Mouse (Mus musculus) kidney, postnatal 0 days (tissue): Measurements from ENCODE around the gene Gm20388. TPM values are rescaled to one million over a fixed set of nuclear protein-coding genes. Genes with fewer than 3 reads are reported as not detected.

Experiments
- ATAC-seq: fragments of 200-750 bp; cut with Nextera tagmentation; replicated peaks from 2 replicates; pipeline ENCODE4 v1.8.0; 2017; ENCODE audit warnings: low read depth, moderate number of reproducible peaks, moderate TSS enrichment, moderate library complexity; ENCODE audit not compliant: low FRiP score
- DNase-seq: peaks from one replicate; pipeline ENCODE4 v3.0.0-alpha.2; 2016; ENCODE audit warnings: low spot score
- H3K27ac ChIP-seq: fragments of 300-500 bp; sonication (generic); 2 replicates; pipeline ENCODE4 v1.5.1; 2014; ENCODE audit warnings: mild to moderate bottlenecking
- H3K27me3 ChIP-seq: fragments of 300-500 bp; sonication (generic); 2 replicates; pipeline ENCODE4 v1.6.1; 2014; ENCODE audit warnings: low read length, mixed read lengths; ENCODE audit not compliant: insufficient read depth
- H3K36me3 ChIP-seq: fragments of 300-500 bp; sonication (generic); 2 replicates; pipeline ENCODE4 v1.6.1; 2014; ENCODE audit warnings: low read length, mixed read lengths; ENCODE audit not compliant: insufficient read depth
- H3K4me1 ChIP-seq: fragments of 300-500 bp; sonication (generic); replicated peaks from 2 replicates; pipeline ENCODE4 v1.6.1; 2014; ENCODE audit warnings: antibody characterized with exemption, low read length, mixed read lengths; ENCODE audit not compliant: insufficient read depth
- H3K4me2 ChIP-seq: fragments of 300-500 bp; sonication (generic); 2 replicates; pipeline ENCODE4 v1.6.1; 2014; ENCODE audit warnings: mild to moderate bottlenecking, low read length, moderate library complexity, mixed read lengths
- H3K4me3 ChIP-seq: fragments of 300-500 bp; sonication (generic); replicated peaks from 2 replicates; pipeline ENCODE4 v1.5.1; 2014; ENCODE audit warnings: low read depth, low read length
- H3K9ac ChIP-seq: fragments of 300-500 bp; sonication (generic); 2 replicates; pipeline ENCODE4 v1.6.1; 2014; ENCODE audit warnings: low read depth, low read length
- H3K9me3 ChIP-seq: fragments of 300-500 bp; sonication (generic); replicated peaks from 2 replicates; pipeline ENCODE4 v1.6.1; 2016; ENCODE audit warnings: low read length, inconsistent platforms, mixed read lengths
- CTCF ChIP-seq: IDR thresholded peaks from 2 replicates; pipeline ENCODE4 v1.5.1; 2016; ENCODE audit warnings: antibody characterized with exemption, low read depth, mild to moderate bottlenecking, moderate library complexity
- WGBS: fragments of 180-500 bp; shearing (Covaris S2); extraction: QIAGEN DNeasy Blood & Tissue Kit; methylation state at CpG from one replicate; pipeline ENCODE4 v1.1.7; 2014; 5-methylcytosine and 5-hydroxymethylcytosine counted together
- polyA plus RNA-seq: library from polyadenylated mRNA; unstranded; fragments of >200 nt; fragmentation: Nextera tagmentation; extraction: Ambion mirVana; gene quantifications from 2 replicates; pipeline ENCODE4 v1.2.1, GENCODE M21; 2015

The Gm20388 gene
- polyA plus RNA-seq, 1 experiment from 2014 or later = not detected

GRCm38 (mm10) chr8:122705901-122706561, 2795.4 kb downstream of the Gm20388 start:
- Histone ChIP-seq H3K36me3 (no peaks in the 10 kb centered on the region), H3K9me3 (no peaks in the 10 kb centered on the region), H3K27me3 (no peaks in the 10 kb centered on the region), H3K27ac (no peak overlapping the region), H3K4me1 (no peaks in the 10 kb centered on the region), H3K9ac (no peak overlapping the region), H3K4me2 (no peak overlapping the region), H3K4me3 (no peak overlapping the region)
- no peak for ATAC-seq
- WGBS = 45% methylated on average over 12 of the region's 12 CpGs
- no peak for TF ChIP-seq CTCF
- peak; percentile 19 for DNase-seq

GRCm38 (mm10) chr8:122707184-122707583, 2796.5 kb downstream of the Gm20388 start:
- no peak for TF ChIP-seq CTCF
- Histone ChIP-seq H3K36me3 (no peaks in the 10 kb centered on the region), H3K27ac (no peak overlapping the region), H3K4me2 (no peak overlapping the region), H3K9ac (no peak overlapping the region), H3K4me3 (no peak overlapping the region), H3K9me3 (no peaks in the 10 kb centered on the region), H3K4me1 (no peaks in the 10 kb centered on the region), H3K27me3 (no peaks in the 10 kb centered on the region)
- ATAC-seq (no peak), DNase-seq (no peak)
- WGBS = 64% methylated on average over 4 of the region's 4 CpGs

GRCm38 (mm10) chr8:122709340-122710111, 2798.9 kb downstream of the Gm20388 start:
- Histone ChIP-seq H3K9ac (no peak overlapping the region), H3K36me3 (no peaks in the 10 kb centered on the region), H3K4me2 (no peak overlapping the region), H3K9me3 (no peaks in the 10 kb centered on the region), H3K27ac (no peak overlapping the region), H3K4me3 (no peak overlapping the region), H3K4me1 (no peaks in the 10 kb centered on the region), H3K27me3 (no peaks in the 10 kb centered on the region)
- DNase-seq = no peak
- ATAC-seq = no peak
- WGBS = 52% methylated on average over 26 of the region's 26 CpGs
- 0 out of 2 replicates have a peak, but pooled peaks have one; percentile 9 for TF ChIP-seq CTCF

- H3K9ac ChIP-seq = no peak overlapping the region
- no peak for TF ChIP-seq CTCF
- DNase-seq (no peak), ATAC-seq (no peak)
- H3K27ac ChIP-seq = no peak overlapping the region
- H3K4me3 ChIP-seq = no peak overlapping the region
- no peak overlapping the region for H3K4me2 ChIP-seq
- H3K9me3 ChIP-seq = no peaks in the 10 kb centered on the region
- no peaks in the 10 kb centered on the region for H3K36me3 ChIP-seq
- no peaks in the 10 kb centered on the region for H3K27me3 ChIP-seq
- no peaks in the 10 kb centered on the region for H3K4me1 ChIP-seq
- WGBS = 78% methylated on average over 3 of the region's 3 CpGs
These were observed 2800.8 kb downstream of the Gm20388 start for GRCm38 (mm10) chr8:122711480-122711879.

GRCm38 (mm10) chr8:122711891-122712365, 2801.3 kb downstream of the Gm20388 start:
- WGBS = 65% methylated on average over 11 of the region's 11 CpGs
- no peaks in the 10 kb centered on the region for H3K36me3 ChIP-seq
- no peak overlapping the region for H3K4me3 ChIP-seq
- no peak overlapping the region for H3K4me2 ChIP-seq
- no peaks in the 10 kb centered on the region for H3K9me3 ChIP-seq
- no peaks in the 10 kb centered on the region for H3K27me3 ChIP-seq
- DNase-seq (peak; percentile 31), ATAC-seq (no peak)
- H3K9ac ChIP-seq = no peak overlapping the region
- H3K4me1 ChIP-seq = no peaks in the 10 kb centered on the region
- H3K27ac ChIP-seq = no peak overlapping the region
- TF ChIP-seq CTCF = no peak

- H3K4me2 ChIP-seq = no peak overlapping the region
- H3K27me3 ChIP-seq = no peaks in the 10 kb centered on the region
- TF ChIP-seq CTCF = no peak
- H3K9me3 ChIP-seq = no peaks in the 10 kb centered on the region
- ATAC-seq = no peak
- H3K27ac ChIP-seq = no peak overlapping the region
- no peaks in the 10 kb centered on the region for H3K36me3 ChIP-seq
- no peak for DNase-seq
- no peak overlapping the region for H3K4me3 ChIP-seq
- no peaks in the 10 kb centered on the region for H3K4me1 ChIP-seq
- WGBS = 78% methylated on average over 12 of the region's 12 CpGs
- H3K9ac ChIP-seq = no peak overlapping the region
These were observed 2801.9 kb downstream of the Gm20388 start for GRCm38 (mm10) chr8:122712411-122713156.
